Mouse (Mus musculus) liver, embryonic 15.5 days (tissue): ENCODE data around the gene Eif4a1. TPM values are rescaled to one million over a fixed set of nuclear protein-coding genes. Genes with fewer than 3 reads are reported as not detected.
"Not testable (repeated sequence)": the region's sequence is repeated elsewhere in the genome, so short reads cannot be mapped to it uniquely, and the experiment has no call there.

Experiments used
- ATAC-seq: fragments of 200-750 bp; cut with Nextera tagmentation; 2 replicates; pipeline ENCODE4 v1.8.0; 2017; ENCODE audit warnings: moderate number of reproducible peaks, mild to moderate bottlenecking, moderate library complexity; ENCODE audit not compliant: insufficient read depth
- H3K27ac ChIP-seq: fragments of 300-500 bp; sonication (generic); replicated peaks from 2 replicates; pipeline ENCODE4 v1.5.1; 2015; ENCODE audit warnings: mild to moderate bottlenecking, inconsistent platforms
- H3K27me3 ChIP-seq: fragments of 300-500 bp; sonication (generic); 2 replicates; pipeline ENCODE4 v1.6.1; 2015; ENCODE audit warnings: mild to moderate bottlenecking, inconsistent platforms
- H3K36me3 ChIP-seq: fragments of 300-500 bp; sonication (generic); replicated peaks from 2 replicates; pipeline ENCODE4 v1.6.1; 2015; ENCODE audit warnings: moderate library complexity, mild to moderate bottlenecking, inconsistent platforms
- H3K4me1 ChIP-seq: fragments of 300-500 bp; sonication (generic); replicated peaks from 2 replicates; pipeline ENCODE4 v1.6.1; 2015; ENCODE audit warnings: inconsistent platforms
- H3K4me2 ChIP-seq: fragments of 300-500 bp; sonication (generic); 2 replicates; pipeline ENCODE4 v1.6.1; 2015; ENCODE audit warnings: moderate library complexity, mild to moderate bottlenecking, inconsistent platforms
- H3K4me3 ChIP-seq: fragments of 300-500 bp; sonication (generic); replicated peaks from 2 replicates; pipeline ENCODE4 v1.5.1; 2015; ENCODE audit warnings: mild to moderate bottlenecking, inconsistent platforms
- H3K9ac ChIP-seq: fragments of 300-500 bp; sonication (generic); 2 replicates; pipeline ENCODE4 v1.6.1; 2015; ENCODE audit warnings: moderate library complexity, mild to moderate bottlenecking, inconsistent platforms
- H3K9me3 ChIP-seq: fragments of 300-500 bp; sonication (generic); replicated peaks from 2 replicates; pipeline ENCODE4 v1.6.1; 2016; ENCODE audit warnings: inconsistent platforms
- WGBS: fragments of 180-500 bp; shearing (Covaris S2); methylation state at CpG from one replicate; pipeline ENCODE4 v1.1.7; 2015; ENCODE audit warnings: mixed read lengths; ENCODE audit not compliant: insufficient replicate concordance; 5-methylcytosine and 5-hydroxymethylcytosine counted together
- polyA plus RNA-seq: library from polyadenylated mRNA; unstranded; fragments of >200 nt; fragmentation: Nextera tagmentation; extraction: Ambion mirVana; gene quantifications from 2 replicates; pipeline ENCODE4 v1.2.1, GENCODE M21; 2015

The Eif4a1 gene
- polyA plus RNA-seq, 1 experiment from 2014 or later: 232 TPM

DNA sequence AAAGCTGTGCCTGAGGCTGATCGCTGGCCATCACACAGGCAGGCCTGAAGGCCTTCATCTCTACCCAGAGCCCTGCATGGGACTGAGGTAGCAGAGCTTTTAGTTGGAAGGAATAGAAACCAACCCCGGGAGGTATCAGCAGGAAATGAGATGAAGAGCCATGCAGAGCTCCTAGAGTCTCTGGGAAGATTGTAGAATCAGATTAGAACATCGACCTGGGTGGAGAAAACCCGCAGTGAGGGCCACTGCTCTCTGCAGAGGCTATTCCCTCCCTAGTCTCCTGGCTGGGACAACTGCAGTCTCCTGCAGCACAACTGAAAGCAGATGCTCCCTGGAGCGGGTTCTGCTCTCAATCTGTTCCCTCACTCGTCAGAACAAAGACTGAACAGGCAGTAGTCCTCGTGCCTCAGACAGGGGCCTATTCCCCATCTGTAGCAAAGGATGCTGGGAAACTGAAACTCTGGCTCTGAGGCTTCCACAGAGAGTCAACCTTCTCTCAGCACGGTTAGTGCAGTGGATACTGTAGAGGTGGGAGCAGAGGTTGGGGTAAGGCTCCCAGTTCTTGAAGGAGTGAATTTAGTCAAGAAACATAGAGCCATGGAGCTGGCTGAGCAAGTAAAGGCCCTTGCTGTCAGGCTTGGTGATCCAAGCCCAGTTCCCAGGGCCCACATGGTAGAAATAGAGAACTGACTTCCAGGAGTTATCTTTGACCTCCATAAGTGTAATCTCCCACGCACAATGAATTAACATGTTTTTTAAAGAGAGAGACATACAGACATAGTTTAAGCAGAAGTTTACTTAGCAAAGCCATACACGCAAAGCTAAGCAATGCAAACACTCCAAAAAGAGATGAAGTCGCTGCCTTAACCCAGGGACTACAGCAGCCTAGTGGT, 37.6 kb upstream of the Eif4a1 start:
- H3K36me3 ChIP-seq: no peaks in the 10 kb centered on the region
- H3K27me3 ChIP-seq: no peaks in the 10 kb centered on the region
- H3K4me2 ChIP-seq: no peak overlapping the region
- ATAC-seq: peak; percentile 51; the same call in 1 of the 2 replicates
- peaks cover 34% of the 10 kb centered on the region for H3K4me1 ChIP-seq
- 43% methylated on average over 11 of the region's 11 CpGs for WGBS
- no peak overlapping the region for H3K9ac ChIP-seq
- no peak overlapping the region for H3K4me3 ChIP-seq
- peak overlapping the region; percentile 38 for H3K27ac ChIP-seq
- H3K9me3 ChIP-seq: no peaks in the 10 kb centered on the region

DNA sequence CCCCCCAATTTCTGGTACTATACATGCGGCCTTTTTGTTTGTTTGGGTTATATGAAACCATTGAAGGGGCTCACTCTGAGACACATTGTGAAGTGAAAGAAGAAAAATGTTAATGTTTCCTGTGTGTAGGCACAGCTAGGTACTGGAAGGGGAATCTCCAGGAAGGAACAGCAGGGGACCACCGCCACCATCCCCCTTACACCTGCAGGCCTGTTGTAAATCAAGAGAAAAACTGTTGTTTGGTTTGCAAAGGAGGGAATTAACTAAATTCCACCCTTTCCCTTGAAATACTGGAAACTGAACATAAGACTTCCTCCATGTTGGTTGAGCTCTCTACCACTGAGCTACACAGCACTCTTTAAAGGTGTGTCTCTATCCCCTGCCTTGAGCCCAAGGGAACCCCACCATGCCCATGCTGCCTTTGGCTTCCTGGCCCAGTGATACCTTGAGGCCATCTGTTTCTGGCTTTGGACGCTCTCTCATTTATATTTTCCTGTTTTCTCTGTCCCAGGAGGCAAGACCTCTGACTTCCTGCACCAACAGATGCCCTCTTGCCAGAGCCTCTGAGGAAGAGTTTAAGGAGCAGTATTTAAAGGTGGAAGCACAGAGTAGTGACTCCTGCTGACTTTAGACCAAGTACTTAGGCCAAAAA, 36.5 kb upstream of the Eif4a1 start:
- H3K9me3 ChIP-seq: no peaks in the 10 kb centered on the region
- H3K27ac ChIP-seq: no peak overlapping the region
- no peak overlapping the region for H3K4me2 ChIP-seq
- no peaks in the 10 kb centered on the region for H3K36me3 ChIP-seq
- peaks cover 36% of the 10 kb centered on the region for H3K4me1 ChIP-seq
- no peak for ATAC-seq
- no peak overlapping the region for H3K4me3 ChIP-seq
- no peaks in the 10 kb centered on the region for H3K27me3 ChIP-seq
- 74% methylated on average over 3 of the region's 3 CpGs for WGBS
- H3K9ac ChIP-seq: no peak overlapping the region

DNA sequence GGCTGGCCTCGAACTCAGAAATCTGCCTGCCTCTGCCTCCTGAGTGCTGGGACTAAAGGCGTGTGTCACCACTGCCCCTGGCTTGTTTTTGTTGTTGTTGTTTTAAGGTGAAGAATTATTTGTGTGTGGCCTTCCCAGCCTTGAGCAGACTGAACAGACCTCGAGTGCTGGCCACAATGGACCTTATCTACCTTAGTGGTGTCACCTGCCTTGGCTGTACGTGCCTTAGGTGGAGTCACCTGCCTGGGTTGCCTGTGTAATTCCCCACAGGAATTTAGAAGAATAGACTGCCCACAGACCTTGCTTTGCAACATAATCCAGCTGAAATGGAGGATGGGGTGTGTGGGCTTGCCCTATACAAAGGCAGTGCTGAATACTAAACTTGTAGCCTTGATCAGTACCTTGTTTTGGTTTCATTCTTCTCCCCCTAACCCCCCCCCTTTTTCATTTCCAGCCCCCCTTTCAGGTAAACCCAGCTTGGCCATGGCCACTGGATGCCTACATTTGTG, 35.7 kb upstream of the Eif4a1 start:
- 71% methylated on average over 4 of the region's 4 CpGs for WGBS
- Histone ChIP-seq H3K27me3 (no peaks in the 10 kb centered on the region), H3K9me3 (no peaks in the 10 kb centered on the region), H3K9ac (no peak overlapping the region), H3K4me3 (no peak overlapping the region), H3K27ac (no peak overlapping the region), H3K4me1 (peaks cover 36% of the 10 kb centered on the region), H3K4me2 (no peak overlapping the region), H3K36me3 (no peaks in the 10 kb centered on the region)
- ATAC-seq: no peak

DNA sequence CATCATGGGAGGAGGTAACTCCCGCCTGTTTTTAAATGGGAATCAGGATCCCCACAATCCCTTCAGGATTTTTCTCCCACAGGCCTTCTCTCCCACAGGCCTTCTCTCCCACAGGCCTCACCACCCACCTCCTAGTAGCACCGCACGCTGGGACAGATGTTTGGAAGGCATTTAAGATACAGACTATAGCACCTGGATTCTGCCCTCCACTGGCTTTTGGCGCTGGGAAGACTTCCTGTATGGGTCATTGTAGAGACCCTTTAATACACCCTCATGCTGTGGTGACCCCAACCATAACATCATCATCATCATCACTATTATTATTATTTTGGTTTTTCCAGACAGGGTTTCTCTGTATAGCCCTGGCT, 35.2 kb upstream of the Eif4a1 start:
- no peak for ATAC-seq
- Histone ChIP-seq H3K4me2 (no peak overlapping the region), H3K4me3 (no peak overlapping the region), H3K27me3 (no peaks in the 10 kb centered on the region), H3K27ac (no peak overlapping the region), H3K36me3 (no peaks in the 10 kb centered on the region), H3K9me3 (no peaks in the 10 kb centered on the region), H3K4me1 (peaks cover 36% of the 10 kb centered on the region), H3K9ac (no peak overlapping the region)
- WGBS: 82% methylated on average over 4 of the region's 4 CpGs

DNA sequence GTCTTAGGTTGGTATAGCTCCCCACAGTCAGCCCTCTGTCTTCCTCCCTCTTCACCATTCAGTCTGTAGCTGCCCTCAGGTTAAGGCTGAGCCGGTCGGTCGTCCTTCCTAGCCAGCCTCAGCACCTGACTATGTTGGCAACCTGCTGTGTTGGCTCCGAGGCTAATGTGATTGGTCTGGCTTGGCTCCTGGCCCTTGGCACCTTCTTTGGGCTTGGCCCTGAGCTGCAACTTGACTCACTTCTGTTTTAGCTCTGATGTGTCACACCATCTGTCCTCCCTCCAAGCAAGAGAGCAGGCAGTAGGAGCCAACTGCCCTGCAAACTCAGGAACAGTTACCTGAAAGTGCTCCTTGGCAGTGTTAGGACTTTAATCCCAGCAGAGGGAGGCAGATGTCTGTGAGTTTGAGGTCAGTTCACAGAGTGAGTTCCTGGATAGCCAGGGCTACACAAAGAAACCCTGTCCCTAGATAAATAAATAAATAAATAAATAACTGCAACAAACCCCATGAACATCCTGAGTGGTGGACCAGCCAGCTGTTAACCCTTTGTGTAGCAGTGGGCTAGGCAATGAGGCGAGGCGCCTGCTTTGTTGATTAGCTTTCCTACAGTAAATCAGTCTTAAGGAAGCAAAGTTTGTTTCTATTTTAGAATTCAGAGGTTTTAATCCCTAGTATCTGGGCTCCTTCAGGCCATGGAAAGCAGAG, 34.7 kb upstream of the Eif4a1 start:
- WGBS: 61% methylated on average over 6 of the region's 6 CpGs
- H3K27ac ChIP-seq: no peak overlapping the region

DNA sequence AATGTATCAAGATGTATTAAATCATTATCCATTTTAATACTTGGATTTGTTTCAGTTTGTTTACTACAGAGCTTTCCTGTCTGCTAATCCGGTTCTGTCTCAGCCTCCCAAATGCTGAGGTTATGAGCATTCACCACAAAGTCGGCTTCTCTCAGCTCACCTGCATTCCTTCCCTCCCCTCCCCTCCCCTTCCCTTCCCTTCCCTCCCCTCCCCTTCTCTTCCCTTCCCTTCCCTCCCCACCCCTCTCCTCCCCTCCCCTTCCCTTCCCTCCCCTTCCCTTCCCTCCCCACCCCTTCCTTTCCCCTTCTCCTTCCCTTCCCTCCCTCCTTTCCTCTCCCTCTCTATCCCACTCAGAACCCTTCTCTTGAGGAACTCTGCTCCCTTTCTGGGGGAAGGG, 32.4 kb upstream of the Eif4a1 start:
- no peaks in the 10 kb centered on the region for H3K36me3 ChIP-seq
- no peak overlapping the region for H3K27ac ChIP-seq
- H3K9me3 ChIP-seq: no peaks in the 10 kb centered on the region
- no peak overlapping the region for H3K9ac ChIP-seq
- no peak for ATAC-seq
- H3K4me2 ChIP-seq: no peak overlapping the region
- WGBS: 39% methylated on average over 2 of the region's 2 CpGs
- H3K4me1 ChIP-seq: peaks cover 24% of the 10 kb centered on the region
- no peak overlapping the region for H3K4me3 ChIP-seq
- H3K27me3 ChIP-seq: no peaks in the 10 kb centered on the region

More for the DNA sequence above, 34.7 kb upstream of the Eif4a1 start:
- no peak for ATAC-seq
- Histone ChIP-seq H3K4me2 (no peak overlapping the region), H3K27me3 (no peaks in the 10 kb centered on the region), H3K9me3 (no peaks in the 10 kb centered on the region), H3K4me3 (no peak overlapping the region), H3K4me1 (peaks cover 36% of the 10 kb centered on the region), H3K36me3 (no peaks in the 10 kb centered on the region), H3K9ac (no peak overlapping the region)

DNA sequence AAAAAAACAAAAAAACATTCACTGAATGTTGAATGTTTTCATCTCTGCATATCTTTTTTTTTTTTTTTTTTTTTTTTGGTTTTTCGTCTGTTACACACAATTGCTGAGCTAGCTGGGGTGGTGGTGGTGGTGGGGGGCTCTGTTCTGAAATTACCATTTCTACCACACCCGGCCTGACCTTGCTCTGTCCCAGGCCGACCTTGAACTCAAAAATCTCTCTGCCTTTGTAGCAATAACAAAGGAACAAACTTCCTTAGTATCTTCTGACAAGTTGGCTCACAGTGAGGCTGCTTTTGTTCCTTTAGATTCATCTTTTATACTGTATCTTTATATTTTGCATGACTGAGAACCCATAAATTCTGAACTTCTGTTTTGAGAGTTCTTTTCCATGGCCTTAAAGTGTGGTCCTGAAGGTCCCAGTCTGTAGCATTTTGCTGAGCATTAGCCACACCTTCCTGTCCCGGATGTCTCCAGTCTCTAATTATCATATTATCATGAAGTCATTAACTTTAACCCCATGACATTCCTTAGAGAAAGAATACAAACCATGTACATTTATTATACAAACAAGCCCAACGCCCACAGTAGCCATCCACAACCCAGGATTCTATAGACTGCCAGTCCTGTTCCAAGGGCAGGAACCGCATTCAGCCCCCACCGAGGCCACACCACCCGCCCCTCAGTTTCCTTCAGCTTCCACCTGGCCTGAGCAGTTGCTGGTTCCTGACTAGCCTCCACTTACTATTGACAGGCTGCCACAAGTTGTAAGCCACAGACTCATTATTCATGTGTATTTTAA, 31.8 kb upstream of the Eif4a1 start:
- H3K27me3 ChIP-seq: no peaks in the 10 kb centered on the region
- 57% methylated on average over 8 of the region's 8 CpGs for WGBS

DNA sequence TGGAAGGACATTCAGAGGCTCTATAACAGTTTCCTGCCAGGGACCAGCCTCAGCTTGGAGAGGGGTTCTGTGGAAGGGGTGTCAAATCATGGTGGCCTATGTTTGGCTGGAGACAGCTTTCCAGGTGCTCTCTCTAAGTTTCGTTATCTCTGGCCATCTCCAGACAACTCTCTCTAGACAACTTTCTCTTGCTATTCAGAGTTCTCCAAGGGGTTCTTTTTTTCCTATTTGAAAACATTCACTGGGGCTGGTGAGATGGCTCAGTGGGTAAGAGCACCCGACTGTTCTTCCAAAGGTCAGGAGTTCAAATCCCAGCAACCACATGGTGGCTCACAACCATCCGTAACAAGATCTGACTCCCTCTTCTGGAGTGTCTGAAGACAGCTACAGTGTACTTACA, 31.2 kb upstream of the Eif4a1 start:
- not testable (repeated sequence) for H3K36me3 ChIP-seq, ATAC-seq, H3K9ac ChIP-seq, H3K4me3 ChIP-seq, H3K27ac ChIP-seq, H3K4me2 ChIP-seq, H3K9me3 ChIP-seq, H3K27me3 ChIP-seq
- 72% methylated on average over 3 of the region's 3 CpGs for WGBS
- H3K4me1 ChIP-seq: peaks cover 22% of the 10 kb centered on the region

More for the DNA sequence above, 31.8 kb upstream of the Eif4a1 start:
- Histone ChIP-seq H3K9ac (no peak overlapping the region), H3K4me2 (no peak overlapping the region), H3K27ac (no peak overlapping the region), H3K9me3 (no peaks in the 10 kb centered on the region), H3K4me3 (no peak overlapping the region), H3K4me1 (peaks cover 20% of the 10 kb centered on the region), H3K36me3 (no peaks in the 10 kb centered on the region)
- no peak for ATAC-seq

DNA sequence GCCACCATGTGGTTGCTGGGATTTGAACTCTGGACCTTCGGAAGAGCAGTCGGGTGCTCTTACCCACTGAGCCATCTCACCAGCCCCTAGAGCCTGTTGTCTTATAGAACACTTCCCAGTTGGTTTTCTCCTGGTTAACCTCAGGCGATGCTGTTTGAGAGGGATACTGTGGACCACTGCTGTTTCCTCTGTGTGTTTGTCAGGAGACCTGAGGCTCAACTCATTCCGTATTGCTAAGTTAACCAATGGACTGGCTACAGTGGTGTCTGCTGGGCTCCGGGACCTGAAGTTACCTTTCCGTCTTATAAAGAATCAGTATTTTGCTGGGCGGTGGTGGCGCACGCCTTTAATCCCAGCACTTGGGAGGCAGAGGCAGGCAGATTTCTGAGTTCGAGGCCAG, 30.7 kb upstream of the Eif4a1 start:
- not testable (repeated sequence) for H3K4me3 ChIP-seq, ATAC-seq
- 76% methylated on average over 10 of the region's 10 CpGs for WGBS

DNA sequence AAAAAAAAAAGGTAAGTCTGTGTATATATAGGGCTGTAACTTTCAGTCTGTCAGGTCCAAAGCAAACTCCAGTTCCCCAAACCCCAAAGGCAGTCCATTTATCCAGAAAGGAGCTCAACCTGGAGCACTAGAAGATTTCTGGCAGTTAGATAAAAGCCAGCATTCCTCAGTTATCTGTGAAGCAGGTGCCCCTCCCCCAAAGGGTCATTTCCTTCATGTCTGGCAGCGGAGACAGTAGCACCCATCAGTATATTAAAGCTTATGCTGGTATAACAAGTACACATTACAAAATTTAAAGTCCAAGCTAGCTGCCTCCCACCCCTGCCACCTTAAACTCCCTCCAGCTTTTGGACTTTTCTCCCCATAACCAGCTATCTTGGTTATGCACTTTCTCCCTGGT, 27.4 kb upstream of the Eif4a1 start:
- Histone ChIP-seq H3K9me3 (no peaks in the 10 kb centered on the region), H3K4me3 (no peak overlapping the region), H3K4me2 (no peak overlapping the region), H3K27me3 (peaks cover 14% of the 10 kb centered on the region), H3K36me3 (no peaks in the 10 kb centered on the region), H3K9ac (no peak overlapping the region), H3K27ac (no peak overlapping the region), H3K4me1 (peaks cover 21% of the 10 kb centered on the region)
- whole genome bisulfite sequencing: 30% methylated on average over 1 of the region's 1 CpGs
- ATAC-seq: no peak

More for the DNA sequence above, 30.7 kb upstream of the Eif4a1 start:
- not testable (repeated sequence) for H3K36me3 ChIP-seq, H3K27ac ChIP-seq, H3K27me3 ChIP-seq, H3K9ac ChIP-seq, H3K4me2 ChIP-seq, H3K9me3 ChIP-seq
- peaks cover 22% of the 10 kb centered on the region for H3K4me1 ChIP-seq
